Comparison of ENCODE assay signal across 9 mouse cellular contexts in the genomic region with DNA sequence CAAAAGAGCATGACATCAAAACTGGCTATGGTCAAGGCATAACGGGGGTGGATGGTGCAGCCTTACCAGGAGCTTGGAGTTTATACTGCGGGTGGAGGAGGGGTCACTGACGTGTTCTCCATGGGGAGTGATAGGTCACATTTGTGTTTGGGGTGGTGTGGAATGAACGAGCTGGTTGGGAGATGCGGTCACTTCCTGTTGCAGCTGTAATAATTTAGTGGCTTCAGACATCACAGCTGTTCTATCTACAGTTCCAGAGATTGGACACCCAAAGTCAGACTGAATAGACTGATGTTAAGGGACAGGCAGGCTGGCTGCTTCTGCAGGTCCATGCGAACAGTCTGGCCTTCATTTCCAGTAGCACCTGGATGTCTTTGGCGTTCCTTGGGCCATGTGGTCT. TPM values are rescaled to one million over a fixed set of nuclear protein-coding genes. Genes with fewer than 3 reads are reported as not detected.
DNase-seq lines count a peak whose midpoint lies in the region; ATAC-seq and TF ChIP-seq lines count a peak whose summit lies in the region.
"Had no signal": no experiment of that assay in that cellular context is flagged by ENCODE, and none has a peak within 500 bp of the region (broad histone marks: within the 10 kb centered on the region; RNA-seq: fewer than 3 reads in every experiment).

No protein-coding gene starts in this region.

- H3K36me3 ChIP-seq in hindbrain, embryonic 10.5 days: no peaks in the 10 kb centered on the region
- no peaks in the 10 kb centered on the region for H3K36me3 ChIP-seq in hindbrain, embryonic 13.5 days
- H3K36me3 ChIP-seq in heart, embryonic 11.5 days (ENCODE audit: control insufficient read depth, insufficient read depth, low read length): no peaks in the 10 kb centered on the region
- H3K36me3 ChIP-seq in kidney, embryonic 15.5 days: no peaks in the 10 kb centered on the region
- no peaks in the 10 kb centered on the region for H3K36me3 ChIP-seq in stomach, embryonic 14.5 days (ENCODE audit: control insufficient read depth, insufficient read depth, low read length)
- H3K36me3 ChIP-seq in hindbrain, embryonic 12.5 days: no peaks in the 10 kb centered on the region
- H3K36me3 ChIP-seq: liver, embryonic 13.5 days had no signal

- no peak for ATAC-seq in hindbrain, embryonic 13.5 days (ENCODE audit: low FRiP score)
- no peak for ATAC-seq in heart, embryonic 11.5 days (replicated peaks; ENCODE audit: insufficient number of reproducible peaks, low FRiP score, low TSS enrichment)
- peak; percentile 68 for ATAC-seq in kidney, embryonic 15.5 days (replicated peaks; ENCODE audit: low FRiP score)
- peak; percentile 63; the same call in 1 of the 2 replicates for ATAC-seq in stomach, embryonic 14.5 days (ENCODE audit: insufficient number of reproducible peaks, insufficient read depth, low FRiP score, low read depth)
- no peak for ATAC-seq in hindbrain, embryonic 12.5 days (ENCODE audit: low FRiP score)

- no peaks in the 10 kb centered on the region for H3K27me3 ChIP-seq in hindbrain, embryonic 10.5 days (ENCODE audit: insufficient read depth, poor library complexity, severe bottlenecking)
- no peaks in the 10 kb centered on the region for H3K27me3 ChIP-seq in hindbrain, embryonic 13.5 days
- H3K27me3 ChIP-seq in heart, embryonic 11.5 days (ENCODE audit: control insufficient read depth, insufficient read depth, low read length): no peaks in the 10 kb centered on the region
- no peaks in the 10 kb centered on the region for H3K27me3 ChIP-seq in kidney, embryonic 15.5 days
- no peaks in the 10 kb centered on the region for H3K27me3 ChIP-seq in stomach, embryonic 14.5 days (ENCODE audit: control insufficient read depth, insufficient read depth, low read length)
- no peaks in the 10 kb centered on the region for H3K27me3 ChIP-seq in hindbrain, embryonic 12.5 days
- H3K27me3 ChIP-seq: liver, embryonic 13.5 days had no signal

- 58% methylated on average over 7 of the region's 7 CpGs for WGBS in hindbrain, embryonic 10.5 days
- 65% methylated on average over 7 of the region's 7 CpGs for WGBS in hindbrain, embryonic 13.5 days
- 52% methylated on average over 7 of the region's 7 CpGs for WGBS in heart, embryonic 11.5 days (ENCODE audit: insufficient replicate concordance)
- 35% methylated on average over 7 of the region's 7 CpGs for WGBS in kidney, embryonic 15.5 days
- WGBS in stomach, embryonic 14.5 days: 42% methylated on average over 7 of the region's 7 CpGs
- 59% methylated on average over 7 of the region's 7 CpGs for WGBS in hindbrain, embryonic 12.5 days

- peak overlapping the region; percentile 88 for H3K27ac ChIP-seq in hindbrain, embryonic 10.5 days
- H3K27ac ChIP-seq in hindbrain, embryonic 13.5 days: no peak overlapping the region
- peak overlapping the region; percentile 54; the same call in 1 of the 2 replicates for H3K27ac ChIP-seq in heart, embryonic 11.5 days (ENCODE audit: low read depth, low read length)
- peak overlapping the region; percentile 87 for H3K27ac ChIP-seq in kidney, embryonic 15.5 days
- peak overlapping the region; percentile 34 for H3K27ac ChIP-seq in stomach, embryonic 14.5 days (ENCODE audit: low read length)
- no peak overlapping the region for H3K27ac ChIP-seq in layer of hippocampus, adult 2 months
- H3K27ac ChIP-seq in hindbrain, embryonic 12.5 days: no peak overlapping the region
- H3K27ac ChIP-seq: liver, embryonic 13.5 days had no signal

- TF ChIP-seq CTCF in layer of hippocampus, adult 2 months (conservative IDR thresholded peaks at IDR 0.05): no peak

- no peak for DNase-seq in hindbrain, embryonic 10.5 days (ENCODE audit: low spot score)
- no peak for DNase-seq in natural killer cell, adult 2 months (ENCODE audit: low spot score in 2 of 2)
- no peak for DNase-seq in layer of hippocampus, adult 2 months (ENCODE audit: low spot score in 2 of 2)
- DNase-seq: liver, embryonic 13.5 days had no signal

- no peaks in the 10 kb centered on the region for H3K9me3 ChIP-seq in hindbrain, embryonic 10.5 days
- no peaks in the 10 kb centered on the region for H3K9me3 ChIP-seq in hindbrain, embryonic 13.5 days
- H3K9me3 ChIP-seq in heart, embryonic 11.5 days (replicated peaks; ENCODE audit: control insufficient read depth, low read length): no peaks in the 10 kb centered on the region
- H3K9me3 ChIP-seq in kidney, embryonic 15.5 days (replicated peaks): no peaks in the 10 kb centered on the region
- no peaks in the 10 kb centered on the region for H3K9me3 ChIP-seq in stomach, embryonic 14.5 days (ENCODE audit: control insufficient read depth, low read depth, low read length)
- no peaks in the 10 kb centered on the region for H3K9me3 ChIP-seq in hindbrain, embryonic 12.5 days (replicated peaks)
- H3K9me3 ChIP-seq: liver, embryonic 13.5 days had no signal

- no peak overlapping the region for H3K9ac ChIP-seq in hindbrain, embryonic 13.5 days
- H3K9ac ChIP-seq in heart, embryonic 11.5 days (ENCODE audit: low read depth, low read length): no peak overlapping the region
- H3K9ac ChIP-seq in kidney, embryonic 15.5 days: no peak overlapping the region
- H3K9ac ChIP-seq in stomach, embryonic 14.5 days (replicated peaks; ENCODE audit: low read depth, low read length): no peak overlapping the region
- H3K9ac ChIP-seq in hindbrain, embryonic 12.5 days: no peak overlapping the region
- H3K9ac ChIP-seq: liver, embryonic 13.5 days had no signal

- H3K4me2 ChIP-seq in hindbrain, embryonic 13.5 days: no peak overlapping the region
- no peak overlapping the region for H3K4me2 ChIP-seq in heart, embryonic 11.5 days
- H3K4me2 ChIP-seq in kidney, embryonic 15.5 days: no peak overlapping the region
- no peak overlapping the region for H3K4me2 ChIP-seq in stomach, embryonic 14.5 days (replicated peaks; ENCODE audit: low read depth, low read length)
- H3K4me2 ChIP-seq in hindbrain, embryonic 12.5 days (replicated peaks): no peak overlapping the region
- H3K4me2 ChIP-seq: liver, embryonic 13.5 days had no signal

- no peak overlapping the region for H3K4me3 ChIP-seq in hindbrain, embryonic 10.5 days
- H3K4me3 ChIP-seq in hindbrain, embryonic 13.5 days: no peak overlapping the region
- no peak overlapping the region for H3K4me3 ChIP-seq in heart, embryonic 11.5 days (ENCODE audit: low read depth, low read length)
- no peak overlapping the region for H3K4me3 ChIP-seq in kidney, embryonic 15.5 days (replicated peaks)
- no peak overlapping the region for H3K4me3 ChIP-seq in stomach, embryonic 14.5 days (ENCODE audit: low read depth, low read length)
- H3K4me3 ChIP-seq in layer of hippocampus, adult 2 months: no peak overlapping the region
- H3K4me3 ChIP-seq in hindbrain, embryonic 12.5 days: no peak overlapping the region
- H3K4me3 ChIP-seq: liver, embryonic 13.5 days had no signal

- peaks cover 39% of the 10 kb centered on the region for H3K4me1 ChIP-seq in hindbrain, embryonic 10.5 days (replicated peaks)
- H3K4me1 ChIP-seq in hindbrain, embryonic 13.5 days (replicated peaks): peaks cover 6% of the 10 kb centered on the region
- H3K4me1 ChIP-seq in heart, embryonic 11.5 days (ENCODE audit: control insufficient read depth, insufficient read depth, low read length): peaks cover 6% of the 10 kb centered on the region; the same call in 1 of the 2 replicates
- peaks cover 39% of the 10 kb centered on the region for H3K4me1 ChIP-seq in kidney, embryonic 15.5 days
- peaks cover 6% of the 10 kb centered on the region; the same call in 1 of the 2 replicates for H3K4me1 ChIP-seq in stomach, embryonic 14.5 days (ENCODE audit: control insufficient read depth, insufficient read depth, low read length)
- peaks cover 11% of the 10 kb centered on the region for H3K4me1 ChIP-seq in hindbrain, embryonic 12.5 days

RNA-seq across cellular contexts. Expression of a gene that starts 46.9 kb away (rescaled TPM):
- 28.3 and 28.4 TPM in 2 replicates for polyA plus RNA-seq in hindbrain, embryonic 10.5 days (2016; fragmentation: Nextera tagmentation; extraction: Ambion mirVana)
- polyA plus RNA-seq in hindbrain, embryonic 13.5 days (2015; fragmentation: Nextera tagmentation; extraction: Ambion mirVana): 7.9 and 8.0 TPM in 2 replicates
- polyA plus RNA-seq in heart, embryonic 11.5 days (2014; fragmentation: Nextera tagmentation; extraction: Ambion mirVana): 3.3 and 3.7 TPM in 2 replicates
- 15.0 and 16.2 TPM in 2 replicates for polyA plus RNA-seq in kidney, embryonic 15.5 days (2015; fragmentation: Nextera tagmentation; extraction: Ambion mirVana)
- 8.2 and 8.5 TPM in 2 replicates for polyA plus RNA-seq in stomach, embryonic 14.5 days (2014; fragmentation: Nextera tagmentation; extraction: Ambion mirVana)
- 1 to 10 TPM; 6.3 to 9.4 TPM for total RNA-seq in layer of hippocampus, adult 2 months (2021)
- 17.5 and 19.2 TPM in 2 replicates for polyA plus RNA-seq in hindbrain, embryonic 12.5 days (2016; fragmentation: Nextera tagmentation; extraction: Ambion mirVana)

Comparison
In these comparisons a context has a peak if more than half of its experiments do, and no peak if none do; other contexts are left out.
1. H3K27ac ChIP-seq: peak in hindbrain, embryonic 10.5 days (single experiment), heart, embryonic 11.5 days (single experiment), kidney, embryonic 15.5 days (single experiment) and stomach, embryonic 14.5 days (single experiment); none in hindbrain, embryonic 13.5 days (single experiment), layer of hippocampus, adult 2 months (single experiment) and hindbrain, embryonic 12.5 days (single experiment).
2. ATAC-seq: peak in kidney, embryonic 15.5 days (single experiment) and stomach, embryonic 14.5 days (single experiment); none in hindbrain, embryonic 13.5 days (single experiment), heart, embryonic 11.5 days (single experiment) and hindbrain, embryonic 12.5 days (single experiment).